Mouse (Mus musculus) thymus, adult 2 months (tissue): Measurements from ENCODE around the gene Ier5l. TPM values are rescaled to one million over a fixed set of nuclear protein-coding genes. Genes with fewer than 3 reads are reported as not detected.

Source experiments
- DNase-seq: peaks from one replicate; pipeline ENCODE4 v3.0.0; 2021
- H3K27ac ChIP-seq: fragments of 200-500 bp; 2 replicates; pipeline ENCODE4 v1.5.1; 2012; ENCODE audit warnings: low read length, control low read depth; ENCODE audit not compliant: control insufficient read depth, insufficient read depth
- H3K27me3 ChIP-seq: fragments of 200-500 bp; 2 replicates; pipeline ENCODE4 v1.6.1; 2012; ENCODE audit warnings: mild to moderate bottlenecking, low read length, moderate library complexity, mixed read lengths; ENCODE audit not compliant: control insufficient read depth, insufficient read depth
- H3K36me3 ChIP-seq: fragments of 200-500 bp; 2 replicates; pipeline ENCODE4 v1.6.1; 2012; ENCODE audit warnings: mild to moderate bottlenecking, low read length, moderate library complexity; ENCODE audit not compliant: control insufficient read depth, insufficient read depth
- H3K4me1 ChIP-seq: fragments of 200-500 bp; replicated peaks from 2 replicates; pipeline ENCODE4 v1.6.1; 2012; ENCODE audit warnings: low read length; ENCODE audit not compliant: control insufficient read depth, insufficient read depth
- H3K4me3 ChIP-seq: fragments of 200-500 bp; 2 replicates; pipeline ENCODE4 v1.5.1; 2012; ENCODE audit warnings: mild to moderate bottlenecking, low read length, control low read depth, moderate library complexity; ENCODE audit not compliant: control insufficient read depth, insufficient read depth
- CTCF ChIP-seq: fragments of 200-500 bp; IDR thresholded peaks from 2 replicates; pipeline ENCODE4 v1.5.1; 2012; ENCODE audit warnings: mild to moderate bottlenecking, control low read depth, low read length, moderate library complexity, borderline replicate concordance; ENCODE audit not compliant: control insufficient read depth, poor library complexity, insufficient read depth; ENCODE audit errors: extremely low read depth
- POLR2A ChIP-seq: fragments of 200-500 bp; IDR thresholded peaks from 2 replicates; pipeline ENCODE4 v1.6.1; 2012; ENCODE audit warnings: mild to moderate bottlenecking, low read length, control low read depth, moderate library complexity; ENCODE audit not compliant: control insufficient read depth, poor library complexity, insufficient read depth; ENCODE audit errors: extremely low read depth
- WGBS: fragments of 180-500 bp; shearing (Covaris S2); methylation state at CpG from one replicate; pipeline ENCODE4 v1.1.7; 2018; 5-methylcytosine and 5-hydroxymethylcytosine counted together
- polyA plus RNA-seq: library from polyadenylated mRNA; depleted of rRNA; stranded (reverse); fragments of >200 nt; gene quantifications from 2 replicates; pipeline ENCODE4 v1.2.3, GENCODE M21; 2012; rRNA removed

Ier5l gene
- polyA plus RNA-seq, 1 experiment: 7.2 TPM

DNA sequence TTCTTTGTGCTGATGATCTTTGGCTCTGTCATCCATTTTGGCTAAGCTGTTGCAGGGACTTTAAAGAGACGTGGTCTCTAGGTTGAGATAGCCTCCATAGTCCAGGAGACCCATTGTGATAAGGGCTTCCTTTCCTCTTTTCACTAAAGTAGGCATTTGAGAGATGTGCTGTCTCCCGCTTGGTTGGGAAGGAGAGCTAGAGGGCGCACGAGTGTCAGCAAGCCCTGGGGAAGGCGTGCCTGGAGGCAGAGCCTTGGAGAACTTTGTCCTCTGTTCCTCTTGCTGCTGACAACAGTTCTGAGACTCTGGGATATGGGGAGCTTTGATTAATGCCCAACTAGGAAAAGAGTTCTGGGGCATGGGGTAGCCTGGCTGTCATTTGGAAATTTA is 37.9 kb downstream of the Ier5l start:
- WGBS: 92% methylated on average over 5 of the region's 5 CpGs
- Histone ChIP-seq H3K27me3 (no peaks in the 10 kb centered on the region), H3K27ac (no peak overlapping the region), H3K4me3 (no peak overlapping the region), H3K36me3 (peaks cover 38% of the 10 kb centered on the region), H3K4me1 (peaks cover under 1% of the 10 kb centered on the region)
- TF ChIP-seq POLR2A (no peak), CTCF (no peak)
- DNase-seq: no peak

DNA sequence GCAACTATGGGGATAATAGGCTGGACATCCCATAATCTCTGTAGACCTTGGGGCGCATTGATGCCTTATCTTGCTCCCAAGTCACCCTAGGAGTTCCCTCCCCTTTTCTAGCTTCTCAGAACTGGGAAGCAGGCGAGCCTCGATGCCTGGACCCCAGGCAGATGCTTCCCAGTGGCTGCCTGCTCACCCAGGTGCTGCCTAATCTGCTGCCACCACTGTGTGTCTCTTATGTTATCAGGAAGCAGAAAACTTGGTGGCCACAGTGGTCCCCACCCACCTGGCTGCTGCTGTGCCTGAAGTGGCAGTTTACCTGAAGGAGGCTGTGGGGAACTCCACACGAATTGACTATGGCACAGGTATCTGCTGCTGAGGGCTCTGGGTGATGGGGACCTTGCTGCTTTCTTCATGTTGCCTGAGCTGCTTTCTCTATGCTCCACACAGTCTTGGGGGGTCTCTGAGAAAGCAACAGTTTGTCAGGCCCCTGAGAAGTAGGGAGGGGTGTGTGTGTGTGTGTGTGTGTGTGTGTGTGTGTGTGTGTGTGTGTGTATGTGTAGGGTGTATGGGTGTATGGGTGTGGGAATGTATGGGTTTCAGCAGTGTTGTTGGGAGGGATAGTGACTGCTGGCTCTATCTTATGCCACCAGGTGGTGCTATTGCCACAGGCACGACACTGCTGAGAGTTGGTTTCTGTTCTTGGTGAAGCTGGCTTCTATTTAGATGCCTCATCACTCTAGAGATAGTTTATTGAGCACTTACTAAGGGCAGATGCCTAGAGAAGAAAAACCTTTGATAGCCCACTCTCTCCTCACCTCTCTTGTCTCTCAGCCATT is 38.5 kb downstream of the Ier5l start:
- Histone ChIP-seq H3K27ac (no peak overlapping the region), H3K4me1 (no peaks in the 10 kb centered on the region), H3K27me3 (no peaks in the 10 kb centered on the region), H3K36me3 (peaks cover 44% of the 10 kb centered on the region), H3K4me3 (no peak overlapping the region)
- DNase-seq: peak; percentile 68
- no peak for TF ChIP-seq POLR2A
- TF ChIP-seq CTCF: no peak
- WGBS: 57% methylated on average over 5 of the region's 5 CpGs

DNA sequence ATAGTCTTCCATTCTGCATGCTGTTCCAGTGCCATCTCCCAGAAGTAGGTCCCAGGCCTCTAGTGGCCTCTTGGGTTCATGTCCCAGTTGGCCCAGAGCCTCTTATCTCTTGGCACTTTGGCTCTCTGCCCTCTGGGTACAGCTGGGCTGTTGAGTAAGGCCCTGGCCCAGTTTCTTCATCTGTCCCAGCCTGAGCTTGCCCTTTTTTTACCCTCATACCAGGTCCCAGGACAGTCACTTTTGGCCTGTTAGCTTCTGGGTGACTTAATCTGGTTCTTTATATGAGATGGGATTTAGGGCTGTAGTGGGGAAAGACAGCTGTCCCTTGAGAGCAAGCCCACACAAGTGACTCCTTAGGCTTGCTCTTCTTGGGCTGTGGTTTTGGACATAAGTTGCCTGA is 44.9 kb downstream of the Ier5l start:
- TF ChIP-seq POLR2A (no peak), CTCF (no peak)
- DNase-seq: no peak
- no peaks in the 10 kb centered on the region for H3K27me3 ChIP-seq
- H3K4me1 ChIP-seq: no peaks in the 10 kb centered on the region
- no peak overlapping the region for H3K4me3 ChIP-seq
- H3K36me3 ChIP-seq: peaks cover 53% of the 10 kb centered on the region
- H3K27ac ChIP-seq: no peak overlapping the region

Other genes starting within 250 kb of the Ier5l start
- 27.3 and 31.0 TPM in 2 replicates for gene Lrrc8a, start 236.5 kb downstream of the Ier5l start, polyA plus RNA-seq
- gene Gm28035, start 233.7 kb downstream of the Ier5l start, polyA plus RNA-seq: 14.8 and 15.5 TPM in 2 replicates
- 10.7 and 18.1 TPM in 2 replicates for gene Phyhd1, start 208.0 kb downstream of the Ier5l start, polyA plus RNA-seq
- gene Gm28038, start 193.2 kb downstream of the Ier5l start, polyA plus RNA-seq: not detected in 2 replicates
- gene Dolk, start 187.9 kb downstream of the Ier5l start, polyA plus RNA-seq: 20.0 and 22.1 TPM in 2 replicates
- 77.4 and 107 TPM in 2 replicates for gene Nup188, start 187.8 kb downstream of the Ier5l start, polyA plus RNA-seq
- 253 and 265 TPM in 2 replicates for gene Sh3glb2, start 114.9 kb downstream of the Ier5l start, polyA plus RNA-seq
- 25.8 and 28.7 TPM in 2 replicates for gene Miga2, start 110.0 kb downstream of the Ier5l start, polyA plus RNA-seq
- 97.2 and 98.9 TPM in 2 replicates for gene Dolpp1, start 82.0 kb downstream of the Ier5l start, polyA plus RNA-seq
- 93.9 and 96.4 TPM in 2 replicates for gene Crat, start 58.4 kb downstream of the Ier5l start, polyA plus RNA-seq
- gene Ptpa, start 58.2 kb downstream of the Ier5l start, polyA plus RNA-seq: 180 and 227 TPM in 2 replicates
- gene Cstad, start 120.8 kb upstream of the Ier5l start, polyA plus RNA-seq: 1.7 and 2.9 TPM in 2 replicates